Mouse (Mus musculus) bone marrow macrophage, adult 2 months (primary cell): Measurements from ENCODE around the gene Stard10. TPM values are rescaled to one million over a fixed set of nuclear protein-coding genes. Genes with fewer than 3 reads are reported as not detected.

Source experiments
- H3K27ac ChIP-seq: 2 replicates; pipeline ENCODE4 v1.5.1; 2012; ENCODE audit warnings: low read depth, low read length; ENCODE audit not compliant: insufficient read depth
- H3K4me1 ChIP-seq: 2 replicates; pipeline ENCODE4 v1.6.1; 2012; ENCODE audit warnings: low read length; ENCODE audit not compliant: control insufficient read depth, insufficient read depth
- H3K4me3 ChIP-seq: 2 replicates; pipeline ENCODE4 v1.5.1; 2012; ENCODE audit warnings: mild to moderate bottlenecking, low read length, moderate library complexity; ENCODE audit not compliant: insufficient read depth
- CTCF ChIP-seq: IDR thresholded peaks from 2 replicates; pipeline ENCODE4 v1.5.1; 2012; ENCODE audit warnings: low read depth, mild to moderate bottlenecking, low read length, moderate library complexity
- POLR2A ChIP-seq: IDR thresholded peaks from 2 replicates; pipeline ENCODE4 v1.6.1; 2012; ENCODE audit warnings: mild to moderate bottlenecking, low read depth, low read length, borderline replicate concordance
- polyA plus RNA-seq: library from polyadenylated mRNA; stranded (reverse); fragments of >200 nt; gene quantifications from 2 replicates; pipeline ENCODE4 v1.2.4, GENCODE M21; 2012; ENCODE audit not compliant: missing spikeins, insufficient read depth, insufficient read length

Stard10 gene
- polyA plus RNA-seq = 3.3 and 8.0 TPM in 2 replicates

- TF ChIP-seq POLR2A = no peak
- TF ChIP-seq CTCF = no peak
- Histone ChIP-seq H3K27ac (no peak within 1 kb of the TSS), H3K4me3 (no peak within 1 kb of the TSS), H3K4me1 (peaks cover 13% of the 10 kb centered on the region)
These were observed at the start of gene Stard10 for GRCm38 (mm10) chr7:101317014-101317413. Gene Stard10 (plus strand): TSS chr7:101317086.

GRCm38 (mm10) chr7:101267457-101268259 lies 49.2 kb upstream of the Stard10 start:
- no peaks in the 10 kb centered on the region for H3K4me1 ChIP-seq
- H3K27ac ChIP-seq = no peak overlapping the region

GRCm38 (mm10) chr7:101271602-101272001 lies 45.3 kb upstream of the Stard10 start:
- Histone ChIP-seq H3K4me1 (no peaks in the 10 kb centered on the region), H3K27ac (no peak overlapping the region)
- TF ChIP-seq POLR2A = no peak
- TF ChIP-seq CTCF = no peak

More at GRCm38 (mm10) chr7:101267457-101268259, 49.2 kb upstream of the Stard10 start:
- TF ChIP-seq CTCF = no peak
- no peak for TF ChIP-seq POLR2A
- H3K4me3 ChIP-seq = no peak overlapping the region

GRCm38 (mm10) chr7:101272466-101273160 lies 44.3 kb upstream of the Stard10 start:
- Histone ChIP-seq H3K27ac (no peak overlapping the region), H3K4me3 (no peak overlapping the region), H3K4me1 (no peaks in the 10 kb centered on the region)
- TF ChIP-seq POLR2A (no peak), CTCF (no peak)

More at GRCm38 (mm10) chr7:101271602-101272001, 45.3 kb upstream of the Stard10 start:
- H3K4me3 ChIP-seq = no peak overlapping the region

- no peak for TF ChIP-seq CTCF
- no peak for TF ChIP-seq POLR2A
- Histone ChIP-seq H3K27ac (no peak overlapping the region), H3K4me1 (peaks cover 10% of the 10 kb centered on the region), H3K4me3 (no peak overlapping the region)
These were observed 34.2 kb upstream of the Stard10 start for GRCm38 (mm10) chr7:101282721-101283120.

- Histone ChIP-seq H3K27ac (0 out of 2 replicates have a peak overlapping the region, but pooled peaks have one; percentile 47), H3K4me1 (peaks cover 10% of the 10 kb centered on the region), H3K4me3 (no peak overlapping the region)
- no peak for TF ChIP-seq POLR2A
- TF ChIP-seq CTCF = no peak
These were observed 32.4 kb upstream of the Stard10 start for GRCm38 (mm10) chr7:101284504-101284903.

GRCm38 (mm10) chr7:101286891-101287290 lies 30.0 kb upstream of the Stard10 start:
- H3K4me1 ChIP-seq = peaks cover 10% of the 10 kb centered on the region
- TF ChIP-seq CTCF (no peak), POLR2A (no peak)

GRCm38 (mm10) chr7:101287820-101288219 lies 29.1 kb upstream of the Stard10 start:
- TF ChIP-seq POLR2A (no peak), CTCF (no peak)
- Histone ChIP-seq H3K4me3 (no peak overlapping the region), H3K27ac (no peak overlapping the region), H3K4me1 (peaks cover 10% of the 10 kb centered on the region)

More at GRCm38 (mm10) chr7:101286891-101287290, 30.0 kb upstream of the Stard10 start:
- Histone ChIP-seq H3K27ac (no peak overlapping the region), H3K4me3 (no peak overlapping the region)

- H3K27ac ChIP-seq = no peak overlapping the region
- TF ChIP-seq CTCF (peak; percentile 86), POLR2A (no peak)
- peaks cover 10% of the 10 kb centered on the region for H3K4me1 ChIP-seq
These were observed 28.4 kb upstream of the Stard10 start for GRCm38 (mm10) chr7:101288436-101288835.

More at GRCm38 (mm10) chr7:101288436-101288835, 28.4 kb upstream of the Stard10 start:
- H3K4me3 ChIP-seq = no peak overlapping the region
